Mouse (Mus musculus) testis, adult 2 months (tissue): ENCODE data around the gene Ftsj3.

Experiments
- CTCF ChIP-seq: fragments of 200-500 bp; IDR thresholded peaks from 2 replicates; pipeline ENCODE4 v1.5.1; 2012; ENCODE audit warnings: low read depth, mild to moderate bottlenecking, inconsistent platforms, low read length, moderate library complexity; ENCODE audit not compliant: control insufficient read depth, insufficient read depth, insufficient replicate concordance
- POLR2A ChIP-seq: fragments of 200-500 bp; IDR thresholded peaks from 2 replicates; pipeline ENCODE4 v1.6.1; 2012; ENCODE audit warnings: low read depth, mild to moderate bottlenecking, inconsistent platforms, low read length, moderate library complexity; ENCODE audit not compliant: control insufficient read depth

DNA sequence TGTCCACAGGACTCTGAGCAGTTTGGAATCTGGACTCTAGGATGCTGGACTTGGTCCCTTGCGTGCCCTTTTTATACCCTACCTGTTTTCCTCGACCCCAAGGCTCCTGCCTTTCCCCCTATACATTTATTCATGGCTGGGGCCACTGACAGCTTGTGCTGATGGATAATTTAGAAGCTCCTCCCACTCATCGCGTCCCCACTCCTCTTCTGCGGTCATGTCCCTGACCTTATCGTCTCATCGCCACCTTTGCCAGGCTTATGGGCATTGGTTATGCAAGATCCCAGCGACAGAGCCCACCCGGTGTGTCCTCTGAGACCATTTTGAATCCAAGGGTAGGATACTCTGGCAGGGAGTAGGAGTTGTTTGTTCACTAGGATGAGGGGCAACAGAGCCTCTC, 45.9 kb upstream of the Ftsj3 start, which contains the start of gene Gh:
- TF ChIP-seq CTCF: no peak
- TF ChIP-seq POLR2A: no peak
